Mouse (Mus musculus) testis, adult 2 months (tissue): ENCODE data around the gene Rpl36a-ps1.

Experiments
- CTCF ChIP-seq: fragments of 200-500 bp; IDR thresholded peaks from 2 replicates; pipeline ENCODE4 v1.5.1; 2012; ENCODE audit warnings: low read depth, mild to moderate bottlenecking, inconsistent platforms, low read length, moderate library complexity; ENCODE audit not compliant: control insufficient read depth, insufficient read depth, insufficient replicate concordance
- POLR2A ChIP-seq: fragments of 200-500 bp; IDR thresholded peaks from 2 replicates; pipeline ENCODE4 v1.6.1; 2012; ENCODE audit warnings: low read depth, mild to moderate bottlenecking, inconsistent platforms, low read length, moderate library complexity; ENCODE audit not compliant: control insufficient read depth

GRCm38 (mm10) chr14:99036039-99036438, 41.9 kb upstream of the Rpl36a-ps1 start:
- TF ChIP-seq CTCF: no peak
- TF ChIP-seq POLR2A: no peak
